Mouse (Mus musculus) embryo, embryonic 11.5 days (tissue): ENCODE data around the gene Slc5a11.

Experiments used
- DNase-seq: peaks from one replicate; pipeline ENCODE4 v3.0.0-alpha.2; 2012; ENCODE audit warnings: low read depth, low spot score

Slc5a11 gene

GRCm38 (mm10) chr7:123214365-123215075 lies at the start of gene Slc5a11:
Gene Slc5a11 (plus strand): TSS chr7:123214780.
- no peak for DNase-seq

DNA sequence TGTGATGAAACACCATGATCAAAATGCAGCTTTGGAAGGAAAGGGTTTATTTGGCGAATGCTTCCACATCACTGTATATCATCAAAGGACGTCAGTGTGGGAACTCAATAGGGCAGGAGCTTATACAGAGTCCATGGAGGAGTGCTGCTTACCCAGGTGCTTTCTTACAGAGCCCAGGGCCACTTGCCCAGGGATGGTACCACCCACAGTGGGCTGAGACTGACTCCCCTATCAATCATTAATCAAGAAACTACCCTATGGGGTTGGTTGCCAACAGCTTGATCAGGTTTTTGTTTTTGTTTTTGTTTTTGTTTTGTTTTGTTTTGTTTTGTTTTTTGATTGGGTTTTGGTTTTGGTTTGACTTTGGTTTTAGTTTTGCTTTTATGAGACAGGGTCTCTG lies 47.1 kb upstream of the Slc5a11 start:
- no peak for DNase-seq

DNA sequence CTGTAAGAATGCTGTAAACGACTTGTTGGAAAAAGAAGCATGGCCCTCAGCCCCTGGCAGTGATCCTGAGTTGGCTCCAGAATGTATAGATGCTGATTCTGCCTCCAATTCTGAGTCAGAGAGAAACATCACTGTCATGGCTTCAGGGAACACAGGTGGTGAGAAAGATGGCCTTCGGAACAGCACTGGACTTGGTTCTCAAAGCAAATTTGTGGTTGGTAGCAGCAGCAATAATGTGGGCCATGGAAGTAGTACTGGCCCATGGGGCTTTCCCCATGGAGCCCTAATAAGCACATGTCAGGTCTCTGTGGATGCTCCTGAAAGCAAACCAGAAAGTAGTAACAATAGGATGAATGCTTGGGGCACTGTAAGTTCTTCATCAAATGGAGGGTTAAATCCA lies 45.0 kb upstream of the Slc5a11 start:
- no peak for DNase-seq

GRCm38 (mm10) chr7:123172101-123172500 lies 42.5 kb upstream of the Slc5a11 start:
- no peak for DNase-seq

GRCm38 (mm10) chr7:123177215-123177614 lies 37.4 kb upstream of the Slc5a11 start:
- no peak for DNase-seq

DNA sequence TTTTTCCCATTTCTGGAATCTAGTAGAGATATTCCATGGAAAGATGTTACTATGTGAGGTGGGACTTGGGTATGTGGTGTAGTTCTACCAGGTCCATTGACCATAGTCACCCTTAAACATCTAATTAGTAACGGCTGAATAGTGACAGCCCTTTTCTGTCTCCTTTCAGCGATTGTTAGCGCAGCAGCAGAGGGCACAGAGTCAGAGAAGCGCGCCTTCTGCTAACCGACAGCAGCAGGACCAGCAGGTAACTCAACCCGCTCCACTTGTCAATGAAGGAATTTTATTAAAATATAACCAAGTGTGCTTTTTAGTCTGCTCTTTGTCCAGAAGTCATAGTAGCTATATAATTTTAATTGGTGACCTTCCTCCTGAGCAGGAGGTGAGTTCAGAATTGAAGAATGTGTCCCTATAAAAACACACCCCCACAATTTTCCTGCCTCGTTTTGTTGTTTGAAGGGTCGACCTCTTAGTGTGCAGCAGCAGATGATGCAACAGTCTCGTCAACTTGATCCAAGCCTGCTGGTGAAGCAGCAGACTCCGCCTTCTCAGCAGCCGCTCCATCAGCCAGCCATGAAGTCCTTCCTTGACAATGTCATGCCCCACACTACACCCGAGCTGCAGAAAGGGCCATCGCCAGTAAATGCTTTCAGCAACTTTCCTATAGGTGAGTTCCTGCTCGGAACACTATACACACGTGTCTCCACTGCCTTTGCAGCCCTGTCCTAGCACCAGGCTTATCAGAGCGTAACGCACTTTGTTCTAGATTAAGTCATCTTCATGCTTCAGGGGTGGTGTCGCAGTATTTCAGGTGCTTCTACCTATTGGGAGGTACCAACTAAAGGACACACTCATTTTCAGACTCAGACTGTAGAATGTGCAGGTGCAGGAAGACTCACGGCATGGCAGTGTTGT lies 32.5 kb upstream of the Slc5a11 start:
- no peak for DNase-seq

DNA sequence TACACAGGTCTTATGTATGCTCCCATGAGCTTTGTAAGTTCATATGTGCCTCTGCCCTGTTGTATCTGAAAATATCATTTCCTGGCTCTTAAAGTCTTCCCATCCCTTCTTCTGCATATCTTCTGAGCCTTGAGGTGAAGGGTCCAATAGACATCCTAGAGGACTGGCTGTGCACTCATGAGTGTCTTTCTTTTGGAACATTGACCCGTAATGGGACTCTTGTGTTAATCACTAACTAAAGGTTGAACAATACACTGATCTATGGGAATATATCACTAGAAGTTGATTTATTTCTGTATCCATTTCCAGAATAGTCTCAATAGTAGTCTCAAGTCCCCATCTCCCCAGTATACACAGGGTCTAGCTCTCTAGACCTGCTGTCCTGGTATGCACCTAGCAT lies 29.7 kb upstream of the Slc5a11 start:
- DNase-seq = no peak

DNA sequence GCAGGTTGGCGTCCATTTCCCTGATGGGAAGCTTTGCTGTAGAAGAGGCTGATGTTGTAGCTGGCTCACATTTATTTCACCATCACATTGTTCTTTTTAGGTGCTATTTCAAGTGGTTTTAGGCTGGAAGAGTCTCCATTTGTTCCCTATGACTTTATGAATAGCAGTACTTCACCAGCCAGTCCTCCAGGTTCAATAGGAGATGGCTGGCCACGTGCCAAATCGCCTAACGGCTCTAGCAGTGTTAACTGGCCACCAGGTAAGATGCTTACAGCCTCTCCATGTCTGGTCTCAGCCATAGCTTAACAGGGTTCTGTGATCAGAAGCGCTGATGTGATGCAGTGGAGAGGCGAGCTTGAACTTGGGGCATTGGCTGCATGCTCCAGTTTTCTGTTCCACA lies 28.1 kb upstream of the Slc5a11 start:
- no peak for DNase-seq

DNA sequence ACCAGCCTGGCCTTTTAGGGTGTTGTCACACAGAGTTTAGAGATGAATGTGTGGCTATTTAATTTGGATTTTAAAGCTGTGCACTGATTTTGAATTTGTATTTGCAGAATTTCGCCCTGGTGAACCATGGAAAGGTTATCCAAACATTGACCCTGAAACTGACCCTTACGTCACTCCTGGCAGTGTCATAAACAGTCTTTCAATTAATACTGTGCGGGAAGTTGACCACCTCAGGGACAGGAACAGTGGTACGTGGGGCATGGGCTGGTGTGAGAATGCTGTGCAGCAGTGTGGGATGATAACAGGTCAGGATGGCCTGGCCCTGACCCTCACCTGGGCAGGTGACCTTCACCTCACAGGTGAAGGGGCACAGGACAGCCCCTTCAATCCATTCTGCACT lies 27.3 kb upstream of the Slc5a11 start:
- no peak for DNase-seq

DNA sequence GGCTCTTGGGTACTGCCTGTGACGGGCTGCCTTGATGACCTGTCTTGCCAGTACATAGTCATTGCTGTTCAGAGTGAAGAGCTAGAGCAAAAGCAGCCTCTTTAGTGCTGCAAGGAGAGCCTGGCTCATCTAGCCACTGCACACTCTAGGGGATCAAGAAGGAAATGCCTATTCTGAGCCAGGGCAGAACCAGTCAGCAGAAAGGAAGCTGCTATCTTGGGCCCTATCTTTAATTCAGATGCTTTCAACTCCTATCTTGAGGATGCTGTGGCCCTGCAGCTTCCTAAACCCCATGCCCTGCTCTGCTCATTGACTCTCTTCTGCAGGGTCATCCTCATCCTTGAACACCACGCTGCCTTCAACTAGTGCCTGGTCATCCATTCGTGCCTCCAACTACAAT lies 26.1 kb upstream of the Slc5a11 start:
- no peak for DNase-seq

DNA sequence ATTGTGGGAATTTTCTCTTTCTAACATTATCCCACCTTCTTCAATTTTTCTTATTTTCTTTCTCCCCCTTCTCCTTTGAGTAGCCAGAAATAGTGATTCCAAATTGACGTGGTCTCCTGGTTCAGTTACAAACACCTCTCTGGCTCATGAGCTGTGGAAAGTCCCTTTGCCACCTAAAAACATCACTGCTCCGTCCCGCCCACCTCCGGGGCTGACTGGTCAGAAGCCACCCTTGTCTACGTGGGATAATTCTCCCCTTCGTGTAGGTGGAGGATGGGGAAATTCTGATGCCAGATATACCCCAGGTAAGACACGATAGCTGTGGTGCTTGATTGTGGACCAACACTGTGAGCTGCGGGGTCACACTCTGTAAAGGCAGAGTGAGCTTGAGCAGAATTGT lies 24.8 kb upstream of the Slc5a11 start:
- no peak for DNase-seq

- DNase-seq = no peak
These were observed 22.8 kb upstream of the Slc5a11 start for GRCm38 (mm10) chr7:123191731-123192130.

DNA sequence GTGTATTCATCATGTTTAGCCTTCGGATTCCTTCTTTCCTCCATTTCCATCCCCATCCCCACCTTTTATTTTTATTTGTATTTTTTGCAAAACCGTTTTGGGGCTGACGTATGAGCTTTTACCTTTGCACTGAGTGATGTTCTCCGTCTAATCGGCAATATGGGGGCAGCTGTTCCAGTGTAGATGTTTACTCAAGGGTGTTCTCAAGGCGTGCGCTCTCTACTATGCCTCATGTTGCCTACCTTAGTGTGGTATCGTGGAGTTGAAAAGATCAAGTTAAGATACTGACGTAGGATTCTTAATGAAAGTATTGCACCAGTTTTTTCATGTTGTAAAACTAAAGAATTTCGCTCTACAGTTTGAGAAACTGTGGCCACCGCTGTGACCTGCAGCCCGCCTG lies 21.4 kb upstream of the Slc5a11 start:
- no peak for DNase-seq

- DNase-seq = no peak
These were observed 19.9 kb upstream of the Slc5a11 start for GRCm38 (mm10) chr7:123194696-123195095.

- no peak for DNase-seq
These were observed 18.1 kb upstream of the Slc5a11 start for GRCm38 (mm10) chr7:123196432-123196831.

DNA sequence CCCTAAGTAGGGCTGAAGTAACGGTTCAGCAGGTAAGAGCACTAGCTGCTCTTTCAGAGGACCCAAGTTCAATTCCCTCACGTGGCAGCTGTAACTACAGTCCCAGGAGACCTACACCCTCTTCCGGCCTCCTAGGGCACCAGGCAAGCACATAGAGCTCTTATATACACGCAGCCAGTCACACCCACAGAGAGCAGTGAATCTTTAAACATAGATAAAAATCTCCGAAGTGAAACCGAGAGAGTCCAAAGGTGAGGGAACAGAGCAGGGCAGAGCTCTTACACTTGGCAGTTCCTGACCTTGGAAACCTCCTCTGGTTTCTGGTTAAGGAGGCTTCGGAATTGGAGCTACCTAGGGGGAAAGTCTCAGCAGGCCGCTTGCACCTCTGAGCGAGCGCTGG lies 15.9 kb upstream of the Slc5a11 start:
- DNase-seq = no peak

DNA sequence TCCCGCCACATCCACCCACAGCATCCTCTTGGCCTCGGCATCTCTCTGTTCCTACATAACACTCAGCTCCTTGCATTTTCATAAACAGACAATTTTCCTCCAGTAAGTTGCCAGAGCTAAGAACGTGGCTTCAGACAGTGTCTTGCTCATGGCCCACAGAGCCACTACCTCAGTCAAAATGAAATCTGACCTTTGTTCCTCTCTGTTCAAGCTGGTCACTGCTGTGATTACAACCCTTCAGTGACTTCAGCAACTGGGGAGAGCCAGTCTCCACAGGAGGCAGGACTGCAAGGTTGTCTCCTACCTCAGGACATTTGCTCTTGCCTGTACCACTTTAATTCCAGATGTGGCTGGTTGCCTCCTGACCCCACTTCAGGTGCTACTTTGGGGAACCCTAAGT lies 15.4 kb upstream of the Slc5a11 start:
- no peak for DNase-seq

DNA sequence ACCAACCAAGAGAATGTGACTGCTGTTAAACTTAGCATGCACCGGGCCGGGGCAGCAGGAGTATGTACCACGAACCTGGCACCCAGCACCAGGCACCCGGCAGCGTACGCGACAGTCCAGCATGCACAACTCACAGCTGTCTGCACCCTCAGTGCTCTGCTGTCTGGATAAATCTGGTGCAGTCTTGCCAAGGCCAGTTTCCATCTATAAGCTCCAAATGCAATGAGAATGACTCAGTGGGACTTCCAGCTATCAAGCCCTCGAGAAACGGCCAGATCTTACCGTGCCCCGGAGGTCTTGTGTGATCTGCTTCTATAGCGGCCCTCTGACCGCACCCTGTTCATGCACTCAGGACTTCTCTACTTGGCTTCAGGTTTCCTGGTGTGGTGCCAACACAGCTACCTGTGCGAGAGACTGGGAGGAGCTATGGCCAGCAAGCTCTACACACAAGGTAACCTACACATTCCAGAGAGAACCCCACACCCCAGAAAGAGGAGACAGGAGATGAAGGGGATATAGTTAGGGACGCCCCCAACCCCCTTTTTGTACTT lies 14.8 kb upstream of the Slc5a11 start:
- DNase-seq = no peak

GRCm38 (mm10) chr7:123200722-123201121 lies 13.9 kb upstream of the Slc5a11 start:
- DNase-seq = no peak

GRCm38 (mm10) chr7:123205261-123205660 lies 9.3 kb upstream of the Slc5a11 start:
- DNase-seq = peak; percentile 41

DNA sequence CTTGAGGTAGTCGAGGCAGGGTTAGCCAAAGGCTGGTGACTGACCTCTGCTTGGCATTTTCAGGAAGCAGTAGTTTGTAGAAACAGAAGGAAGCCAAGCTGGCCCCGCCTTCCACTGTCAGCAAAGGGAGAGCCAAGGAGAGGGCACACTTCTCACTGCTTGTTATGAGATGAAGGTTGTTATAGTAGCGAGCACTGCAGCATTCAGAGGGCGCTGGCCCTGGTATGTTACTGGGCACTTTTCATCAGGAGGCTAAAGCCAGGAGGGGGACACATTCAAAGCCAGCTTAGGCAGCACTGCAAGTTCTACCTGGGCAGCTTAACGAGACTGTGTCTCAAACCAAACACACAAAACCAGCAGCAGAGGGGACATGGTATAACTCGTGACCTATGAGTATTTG lies 7.0 kb upstream of the Slc5a11 start:
- no peak for DNase-seq

DNA sequence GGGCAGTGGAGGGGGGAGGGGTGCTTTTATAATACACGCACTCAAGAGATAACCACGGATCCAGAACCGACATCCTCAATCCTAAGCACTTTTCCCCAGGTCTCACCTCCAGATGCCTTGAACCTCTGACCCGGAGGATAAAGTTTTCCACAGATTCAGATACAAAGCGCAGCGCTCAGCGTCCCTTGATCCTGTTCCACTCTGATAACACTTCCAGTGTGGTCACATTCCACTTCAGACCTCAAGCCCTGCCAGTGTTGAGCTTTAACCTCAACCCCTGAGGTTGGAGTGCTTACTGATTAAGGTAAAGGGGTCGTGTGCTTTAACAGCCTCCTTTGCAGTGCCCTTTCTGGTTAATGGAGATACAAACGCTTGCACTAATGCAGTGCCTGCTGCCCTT lies 4.7 kb upstream of the Slc5a11 start:
- no peak for DNase-seq

DNA sequence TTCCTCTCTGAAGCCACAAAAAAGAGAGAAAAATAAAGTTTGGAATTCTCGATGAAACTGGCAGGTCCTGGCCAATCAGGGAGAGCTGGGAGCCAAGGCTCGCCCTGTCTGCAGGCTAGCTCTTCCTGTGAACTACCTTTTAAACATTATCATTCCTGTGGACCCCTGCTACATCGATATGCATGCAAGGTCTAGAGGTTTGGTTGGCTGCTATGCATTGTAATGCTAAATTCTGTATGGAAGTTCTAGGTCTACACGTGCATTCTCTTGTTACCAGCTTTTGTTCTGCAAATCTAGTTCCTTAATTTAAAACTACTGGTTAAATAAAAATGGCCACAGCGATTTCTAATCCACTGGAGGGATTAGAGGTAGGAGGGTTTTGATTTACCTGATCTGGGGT lies 3.1 kb upstream of the Slc5a11 start:
- DNase-seq = no peak
